Mouse (Mus musculus) CH12.LX (cell line): ENCODE measurements around the gene Tgfa.

ENCODE experiments used
- BHLHE40 ChIP-seq: IDR thresholded peaks from 2 replicates; pipeline ENCODE4 v1.6.1; 2011; ENCODE audit warnings: mild to moderate bottlenecking, low read depth, low read length, improper control_type of control experiment
- CTCF ChIP-seq, 2 experiments: IDR thresholded peaks in 1 of 2; conservative IDR thresholded peaks in 1 of 2; 2 replicates each; pipeline ENCODE4 v1.5.1; 2011 to 2012; ENCODE audit warnings: low read depth in 2 of 2, low read length in 2 of 2, improper control_type of control experiment in 1 of 2, inconsistent platforms in 1 of 2, mild to moderate bottlenecking in 1 of 2, moderate library complexity in 1 of 2
- POLR2A ChIP-seq: IDR thresholded peaks from 2 replicates; pipeline ENCODE4 v1.6.1; 2011; ENCODE audit warnings: low read depth, mild to moderate bottlenecking, improper control_type of control experiment, low read length

- TF ChIP-seq CTCF (conservative IDR thresholded peaks at IDR 0.05 in 1 of 2, IDR thresholded peaks at IDR 0.05 in 1 of 2; ENCODE audit: low read depth in 2 of 2, low read length in 2 of 2), result no peak
- no peak for TF ChIP-seq BHLHE40
- no peak for TF ChIP-seq POLR2A
These were observed 129.4 kb downstream of the Tgfa start for GRCm38 (mm10) chr6:86324400-86324799.
